Mouse (Mus musculus): ENCODE data around the gene Cracr2b. TPM values are rescaled to one million over a fixed set of nuclear protein-coding genes. Genes with fewer than 3 reads are reported as not detected.

Cracr2b gene
- total and polyA plus RNA-seq, 3 experiments: not detected

GRCm38 (mm10) chr7:141493729-141494128 is 32.8 kb downstream of the Cracr2b start:
- Histone ChIP-seq H3K9ac (ENCODE audit: insufficient read depth, low read depth) (no peak overlapping the region), H3K4me3 (replicated peaks in 1 of 3; ENCODE audit: low read depth in 2 of 3, low read length in 2 of 3, poor library complexity in 1 of 3) (no peak overlapping the region), H3K36me3 (replicated peaks in 1 of 2; ENCODE audit: control insufficient read depth in 1 of 2, insufficient read depth in 1 of 2, low read length in 1 of 2) (peaks cover 39 to 88% of the 10 kb centered on the region in 2 experiments), H3K9me3 (replicated peaks; ENCODE audit: low read length) (no peaks in the 10 kb centered on the region), H3K4me2 (ENCODE audit: insufficient read depth, low read depth, poor library complexity, severe bottlenecking) (no peak overlapping the region), H3K79me2 (replicated peaks; ENCODE audit: control insufficient read depth, extremely low read depth, insufficient read depth, poor library complexity, severe bottlenecking) (no peaks in the 10 kb centered on the region), H3K27me3 (replicated peaks) (no peaks in the 10 kb centered on the region), H3K4me1 (ENCODE audit: control insufficient read depth in 1 of 2, insufficient read depth in 2 of 2) (no peaks in the 10 kb centered on the region), H3K27ac (ENCODE audit: insufficient read depth, low read depth) (no peak overlapping the region)
- in situ Hi-C loops (cut with MboI; ENCODE audit: low pct_ligation_motif_present, low pct_unique_long_range_greater_than_20kb, low sequenced_read_pairs): no loop called here
- dilution Hi-C loops (cut with MboI; ENCODE audit: extremely low pct_ligation_motif_present, extremely low pct_unique_long_range_greater_than_20kb, low sequenced_read_pairs): no loop called here
- no peak for TF ChIP-seq MEF2A (IDR thresholded peaks at IDR 0.05; ENCODE audit: borderline replicate concordance, low read depth, low read length)
- TF ChIP-seq CHD2 (IDR thresholded peaks at IDR 0.05; ENCODE audit: low read length): no peak
- TF ChIP-seq ZNF384 (IDR thresholded peaks at IDR 0.05; ENCODE audit: low read depth, low read length): no peak
- TF ChIP-seq SMC3 (IDR thresholded peaks at IDR 0.05; ENCODE audit: low read depth, low read length): no peak
- no peak for TF ChIP-seq UBTF (IDR thresholded peaks at IDR 0.05; ENCODE audit: low read depth, low read length)
- no peak for DNase-seq (ENCODE audit: extremely low read depth)

- DNase-seq (ENCODE audit: extremely low read depth): no peak
- Histone ChIP-seq H3K4me1 (ENCODE audit: control insufficient read depth in 1 of 2, insufficient read depth in 2 of 2) (no peaks in the 10 kb centered on the region), H3K4me2 (ENCODE audit: insufficient read depth, low read depth, poor library complexity, severe bottlenecking) (no peak overlapping the region), H3K9ac (ENCODE audit: insufficient read depth, low read depth) (no peak overlapping the region), H3K27ac (ENCODE audit: insufficient read depth, low read depth) (no peak overlapping the region), H3K4me3 (replicated peaks in 1 of 3; ENCODE audit: low read depth in 2 of 3, low read length in 2 of 3, poor library complexity in 1 of 3) (no peak overlapping the region), H3K27me3 (replicated peaks) (no peaks in the 10 kb centered on the region), H3K79me2 (replicated peaks; ENCODE audit: control insufficient read depth, extremely low read depth, insufficient read depth, poor library complexity, severe bottlenecking) (no peaks in the 10 kb centered on the region), H3K9me3 (replicated peaks; ENCODE audit: low read length) (no peaks in the 10 kb centered on the region), H3K36me3 (replicated peaks in 1 of 2; ENCODE audit: control insufficient read depth in 1 of 2, insufficient read depth in 1 of 2, low read length in 1 of 2) (peaks cover 45 to 95% of the 10 kb centered on the region in 2 experiments)
- no peak for TF ChIP-seq MEF2A (IDR thresholded peaks at IDR 0.05; ENCODE audit: borderline replicate concordance, low read depth, low read length)
- TF ChIP-seq IRF4 (IDR thresholded peaks at IDR 0.05; ENCODE audit: low read depth, low read length): no peak
- no peak for TF ChIP-seq SMC3 (IDR thresholded peaks at IDR 0.05; ENCODE audit: low read depth, low read length)
- TF ChIP-seq ZKSCAN1 (IDR thresholded peaks at IDR 0.05; ENCODE audit: borderline replicate concordance, low read depth, low read length): no peak
- no peak for TF ChIP-seq E2F4 (IDR thresholded peaks at IDR 0.05; ENCODE audit: insufficient replicate concordance, low read depth, low read length)
- dilution Hi-C loops (cut with MboI; ENCODE audit: extremely low pct_ligation_motif_present, extremely low pct_unique_long_range_greater_than_20kb, low sequenced_read_pairs): no loop called here
- in situ Hi-C loops (cut with MboI; ENCODE audit: low pct_ligation_motif_present, low pct_unique_long_range_greater_than_20kb, low sequenced_read_pairs): no loop called here
Observed at GRCm38 (mm10) chr7:141495379-141495778, 34.5 kb downstream of the Cracr2b start.

- no peaks in the 10 kb centered on the region for H3K79me2 ChIP-seq (replicated peaks; ENCODE audit: control insufficient read depth, extremely low read depth, insufficient read depth, poor library complexity, severe bottlenecking)
- no peak overlapping the region for H3K4me2 ChIP-seq (ENCODE audit: insufficient read depth, low read depth, poor library complexity, severe bottlenecking)
- dilution Hi-C loops (cut with MboI; ENCODE audit: extremely low pct_ligation_motif_present, extremely low pct_unique_long_range_greater_than_20kb, low sequenced_read_pairs) (no loop called here), in situ Hi-C loops (cut with MboI; ENCODE audit: low pct_ligation_motif_present, low pct_unique_long_range_greater_than_20kb, low sequenced_read_pairs) (no loop called here)
- TF ChIP-seq ZC3H11A (IDR thresholded peaks at IDR 0.05; ENCODE audit: low read depth, low read length) (no peak), KAT2A (IDR thresholded peaks at IDR 0.05; ENCODE audit: insufficient replicate concordance, low read length) (no peak), POLR2A (IDR thresholded peaks at IDR 0.05; ENCODE audit: low read depth, low read length) (no peak), EP300 (IDR thresholded peaks at IDR 0.05; ENCODE audit: low read length) (no peak), USF1 (IDR thresholded peaks at IDR 0.05; ENCODE audit: low read depth, low read length) (no peak), USF2 (conservative IDR thresholded peaks at IDR 0.05; ENCODE audit: low read depth, low read length) (no peak), RAD21 (IDR thresholded peaks at IDR 0.05; ENCODE audit: low read depth, low read length) (no peak)
- H3K4me3 ChIP-seq (replicated peaks in 1 of 3; ENCODE audit: low read depth in 2 of 3, low read length in 2 of 3, poor library complexity in 1 of 3): no peak overlapping the region
- peaks cover 45 to 92% of the 10 kb centered on the region in 2 experiments for H3K36me3 ChIP-seq (replicated peaks in 1 of 2; ENCODE audit: control insufficient read depth in 1 of 2, insufficient read depth in 1 of 2, low read length in 1 of 2)
- no peaks in the 10 kb centered on the region for H3K9me3 ChIP-seq (replicated peaks; ENCODE audit: low read length)
- no peak for DNase-seq (ENCODE audit: extremely low read depth)
- H3K27me3 ChIP-seq (replicated peaks): no peaks in the 10 kb centered on the region
- no peaks in the 10 kb centered on the region for H3K4me1 ChIP-seq (ENCODE audit: control insufficient read depth in 1 of 2, insufficient read depth in 2 of 2)
- H3K27ac ChIP-seq (ENCODE audit: insufficient read depth, low read depth): no peak overlapping the region
- no peak overlapping the region for H3K9ac ChIP-seq (ENCODE audit: insufficient read depth, low read depth)
Observed at GRCm38 (mm10) chr7:141495940-141496339, 35.0 kb downstream of the Cracr2b start.
